Mouse (Mus musculus): ENCODE measurements at regions not wholly inside any gene's neighbourhood (a gene's known extent, or its start where the extent isn't known, plus 50 kb on each side); places are given as distances from the start of the nearest gene placed in this dataset.

DNA sequence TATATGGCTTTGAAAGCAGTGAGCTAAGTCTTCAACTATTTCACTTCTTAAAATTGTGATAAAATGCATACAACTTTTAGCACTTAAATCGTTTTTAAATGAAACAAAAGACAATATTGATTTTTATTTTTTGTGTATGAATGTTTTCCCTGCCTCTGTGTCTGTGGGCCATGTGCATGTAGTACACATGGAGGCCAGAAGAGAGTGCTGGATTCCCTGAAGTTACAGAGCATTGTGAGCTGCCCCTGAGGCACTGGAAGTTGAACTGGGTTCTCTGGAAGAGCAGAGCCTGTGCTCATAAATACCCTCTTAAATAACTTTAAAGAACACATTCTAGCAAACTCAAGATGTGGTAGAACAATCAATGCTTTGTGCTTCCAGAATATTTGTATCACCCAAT, 61.8 kb upstream of the Gm6812 start:
- no peak overlapping the region for H3K4me3 ChIP-seq
- TF ChIP-seq CTCF (IDR thresholded peaks at IDR 0.05), result peak; percentile 11; the same call in 1 of the 2 replicates
- no peak overlapping the region for H3K27ac ChIP-seq
- no peak for DNase-seq
- intact Hi-C loops (cut with DNase I), result loop anchor here (5.0 kb wide), 1 partner anchor 1378 kb away; no protein-coding TSS in a partner anchor

GRCm38 (mm10) chrX:68953298-68953697, 60.4 kb upstream of the Gm6812 start:
- no peak for DNase-seq
- Histone ChIP-seq H3K4me3 (no peak overlapping the region), H3K27ac (no peak overlapping the region)
- intact Hi-C loops (cut with DNase I), result loop anchor here (5.0 kb wide), 1 partner anchor 1379 kb away; no protein-coding TSS in a partner anchor
- TF ChIP-seq CTCF (IDR thresholded peaks at IDR 0.05), result no peak

DNA sequence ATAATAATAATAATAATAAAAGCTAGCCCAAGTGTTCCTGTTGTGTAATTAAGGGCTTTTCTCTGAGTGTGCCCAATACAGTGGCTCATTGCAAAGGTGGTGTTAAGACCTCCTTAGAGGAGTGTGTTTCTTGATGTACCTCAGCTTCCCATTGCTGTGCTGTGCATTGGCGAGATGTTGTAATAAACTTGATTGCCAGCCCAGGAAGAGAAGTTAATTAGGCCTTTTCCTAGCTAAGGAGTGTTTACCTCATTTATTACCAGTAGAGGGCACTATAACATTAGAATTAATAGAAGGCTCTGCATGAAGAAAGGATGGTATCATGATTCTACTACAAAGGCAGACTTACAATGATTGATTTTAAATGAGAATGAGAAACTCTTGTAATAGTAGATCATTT, 57.9 kb upstream of the Gm6812 start:
- no peak overlapping the region for H3K4me3 ChIP-seq
- H3K27ac ChIP-seq, result no peak overlapping the region
- no peak for DNase-seq
- peak; percentile 53 for TF ChIP-seq CTCF (IDR thresholded peaks at IDR 0.05)
- intact Hi-C loops (cut with DNase I), result loop anchor here (5.0 kb wide), 1 partner anchor 1382 kb away; no protein-coding TSS in a partner anchor

- TF ChIP-seq CTCF (IDR thresholded peaks at IDR 0.05), result no peak
- DNase-seq, result no peak
- no peak overlapping the region for H3K4me3 ChIP-seq
- no peak overlapping the region for H3K27ac ChIP-seq
- intact Hi-C loops (cut with DNase I), result no loop called here
These were observed 52.9 kb upstream of the Gm6812 start for GRCm38 (mm10) chrX:68945741-68946140.
